Mouse (Mus musculus) heart, postnatal 0 days (tissue): ENCODE data around the gene Tk1.

Source experiments
- CTCF ChIP-seq: IDR thresholded peaks from 2 replicates; pipeline ENCODE4 v1.5.1; 2016; ENCODE audit warnings: antibody characterized with exemption, control low read depth, low read depth
- EP300 ChIP-seq: IDR thresholded peaks from 2 replicates; pipeline ENCODE4 v1.6.1; 2016; ENCODE audit warnings: antibody characterized with exemption, low read depth

- TF ChIP-seq CTCF (no peak), EP300 (no peak)
These were observed 28.9 kb downstream of the Tk1 start for GRCm38 (mm10) chr11:117796954-117797353.
